Mouse (Mus musculus): ENCODE measurements at regions not wholly inside any gene's neighbourhood (a gene's known extent, or its start where the extent isn't known, plus 50 kb on each side); places are given as distances from the start of the nearest gene placed in this dataset.

DNA sequence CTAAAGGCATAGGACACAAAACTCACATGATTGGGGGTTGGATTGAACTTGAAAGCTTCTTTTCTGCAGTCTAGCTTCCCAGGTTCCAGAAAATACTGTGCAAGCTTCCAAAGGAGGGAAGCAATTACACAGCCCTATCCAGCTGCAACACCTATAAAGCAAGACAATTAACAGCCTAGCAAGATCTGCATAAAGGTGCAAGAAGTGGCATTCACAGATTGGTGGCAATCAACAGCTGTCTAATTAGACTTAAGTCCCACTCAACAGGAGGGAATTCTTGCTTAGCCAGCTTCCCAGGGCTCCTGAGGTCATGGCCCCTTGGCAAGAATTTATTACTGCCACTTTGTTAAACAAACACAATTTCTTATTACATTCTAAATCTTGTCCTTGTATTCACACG lies 511.9 kb downstream of the Kcnj2 start:
- DNase-seq (ENCODE audit: low spot score): no peak

DNA sequence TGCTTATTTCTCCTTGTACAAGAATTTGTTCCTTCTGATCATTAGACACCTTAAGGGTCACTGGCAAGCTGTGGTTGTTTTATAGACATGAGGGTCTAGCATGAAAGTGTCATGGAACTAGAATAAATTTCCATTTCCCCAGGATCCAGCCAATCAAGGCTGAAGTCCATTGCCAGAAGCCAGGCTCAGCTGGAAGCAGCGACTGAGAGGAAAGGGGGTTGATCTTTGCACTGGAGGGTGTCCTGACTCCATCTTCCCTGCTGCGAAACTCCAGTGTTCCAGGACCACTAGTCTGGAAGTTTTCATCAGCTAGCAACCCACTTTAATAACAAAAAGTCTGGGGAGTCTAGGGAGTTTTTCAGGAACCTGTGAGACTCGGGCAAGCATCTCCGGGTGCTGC lies 517.0 kb downstream of the Kcnj2 start:
- no peak for DNase-seq (ENCODE audit: low spot score)

DNA sequence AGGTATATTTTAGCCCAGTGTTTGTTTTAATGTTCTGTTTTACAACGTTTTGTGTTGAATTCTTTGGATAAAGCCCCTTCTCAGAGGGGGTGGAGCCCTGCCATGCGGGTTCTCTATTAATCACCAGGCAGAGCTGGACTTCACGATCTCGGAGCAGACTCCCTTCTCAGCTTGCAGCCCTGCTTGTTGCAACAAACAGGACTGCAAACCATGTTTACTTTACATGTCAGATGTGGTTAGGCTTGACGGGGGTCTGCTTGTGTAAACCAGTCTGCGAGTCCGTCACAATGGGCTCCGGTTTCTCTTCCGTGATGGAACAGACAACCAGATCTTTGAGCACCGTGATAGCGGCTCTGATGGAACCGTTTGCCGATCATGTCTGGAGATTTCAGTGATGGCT lies 517.6 kb downstream of the Kcnj2 start:
- no peak for DNase-seq (ENCODE audit: low spot score)

DNA sequence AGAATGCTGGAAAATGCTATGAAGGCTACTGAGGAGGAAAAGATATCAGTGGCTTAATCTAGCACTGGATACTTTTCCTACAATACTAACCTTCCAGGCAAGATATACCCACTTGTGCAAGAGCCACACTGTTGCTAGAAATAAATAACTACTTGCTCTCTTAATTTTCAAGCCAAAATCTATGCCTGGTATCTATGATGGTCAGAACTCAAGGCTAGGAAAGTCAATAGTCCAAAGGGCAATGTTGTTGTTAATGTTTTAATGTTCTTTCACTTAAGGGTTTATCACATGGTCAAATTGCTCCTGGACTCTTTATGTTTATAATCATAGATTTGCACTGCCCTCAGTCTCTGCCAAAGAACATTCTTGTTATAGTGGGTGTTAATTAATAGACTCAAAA lies 533.5 kb downstream of the Kcnj2 start:
- no peak for DNase-seq (ENCODE audit: low spot score)

DNA sequence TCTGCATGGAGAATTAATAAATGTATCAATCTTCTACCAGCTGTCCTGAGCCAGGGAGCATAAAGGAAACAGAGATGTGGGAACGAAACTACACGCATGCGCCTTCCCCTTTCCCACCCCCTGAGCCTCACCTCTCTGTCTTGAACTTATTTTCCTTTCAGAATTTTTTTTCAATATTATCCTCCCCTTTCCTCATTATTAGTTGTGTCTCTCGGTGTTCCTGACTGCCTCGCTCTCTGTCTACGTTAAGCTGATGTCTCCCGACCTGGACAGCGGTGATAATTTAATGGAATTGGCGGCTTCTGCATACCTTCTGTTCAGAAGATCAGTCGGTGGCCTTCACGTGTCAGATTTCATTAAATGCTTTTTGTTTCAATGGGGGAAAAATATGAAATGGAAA lies 539.2 kb downstream of the Kcnj2 start:
- no peak for DNase-seq (ENCODE audit: low spot score)

DNA sequence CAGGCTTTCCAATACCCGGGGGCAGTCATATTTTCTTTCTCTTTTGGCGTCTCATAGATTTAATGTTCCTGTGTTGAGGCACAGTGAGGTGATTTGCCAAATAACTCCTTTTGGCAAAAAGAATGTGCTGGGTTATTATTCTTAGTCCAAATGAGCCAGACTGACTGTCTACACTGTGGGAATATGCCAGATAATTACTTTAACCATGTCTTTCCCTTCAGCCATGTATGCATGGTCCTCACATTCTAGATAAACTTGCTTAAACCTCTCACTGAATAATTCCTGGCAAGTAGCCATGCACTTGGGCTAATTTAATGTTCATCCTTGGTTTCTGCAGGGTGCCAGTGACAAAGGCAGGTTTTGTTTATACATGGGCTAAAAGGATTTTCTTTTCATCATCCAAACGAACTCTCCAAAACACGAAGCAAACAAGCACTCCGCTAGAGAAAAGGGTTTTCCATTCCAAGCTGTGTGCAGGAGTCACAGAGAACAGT lies 544.6 kb downstream of the Kcnj2 start:
- DNase-seq (ENCODE audit: low spot score): no peak

DNA sequence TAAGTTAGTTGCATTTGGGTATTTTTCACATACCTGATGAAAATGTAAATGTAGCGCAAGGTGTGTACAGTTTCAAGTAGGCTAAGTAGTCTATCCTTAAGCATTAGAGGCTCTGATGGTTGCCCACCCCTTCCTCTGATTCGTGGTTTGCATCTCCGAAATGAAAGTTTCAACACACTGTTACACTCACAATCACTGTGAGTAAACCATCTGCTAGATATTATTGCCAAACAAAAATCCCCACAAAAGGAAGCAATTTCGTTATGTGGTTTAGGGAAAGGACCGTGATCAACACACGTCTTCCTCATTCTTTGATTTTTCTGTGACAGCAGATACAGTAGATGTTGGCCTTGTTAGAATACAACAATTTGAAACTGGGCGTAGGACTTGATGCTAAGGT lies 577.6 kb downstream of the Kcnj2 start:
- DNase-seq (ENCODE audit: low spot score): no peak

DNA sequence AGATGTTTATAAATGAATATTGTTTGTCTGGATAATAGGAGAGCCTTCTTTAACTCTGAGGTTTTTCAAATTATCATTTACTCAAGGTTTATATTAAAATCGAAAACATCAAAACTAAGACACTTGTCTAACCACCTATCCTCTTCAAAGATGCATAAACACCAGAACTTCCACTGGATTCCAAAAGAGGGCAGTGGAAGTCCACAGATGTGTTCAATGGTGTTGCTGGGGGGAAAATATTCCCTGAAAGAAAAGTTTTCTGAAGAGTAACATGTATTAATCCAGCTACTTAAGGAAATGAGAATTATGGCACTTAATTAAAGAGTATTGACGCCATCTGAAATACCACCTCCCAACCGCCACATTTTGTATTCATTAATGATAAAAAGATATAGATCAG lies 586.9 kb downstream of the Kcnj2 start:
- peak; percentile 16 for DNase-seq (ENCODE audit: low spot score)

DNA sequence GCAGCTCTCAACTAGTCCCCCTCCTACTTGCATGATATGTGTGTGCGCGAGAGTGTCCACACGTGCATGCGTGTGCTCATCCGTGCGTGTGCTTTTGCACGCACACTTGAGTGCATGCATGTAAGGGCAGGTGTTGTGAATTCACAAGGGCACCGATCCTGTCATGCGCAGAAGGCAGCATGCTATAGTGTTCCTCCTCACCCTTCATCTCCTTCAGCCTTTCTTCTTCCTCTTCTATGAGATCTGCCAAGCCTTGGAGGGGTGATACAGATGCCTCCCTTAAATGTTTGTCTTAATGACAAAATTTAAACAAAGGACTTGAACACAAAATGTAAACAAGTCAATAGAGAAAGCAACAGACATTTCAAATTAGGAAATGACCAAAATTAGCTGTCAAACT lies 591.8 kb downstream of the Kcnj2 start:
- no peak for DNase-seq (ENCODE audit: low spot score)

DNA sequence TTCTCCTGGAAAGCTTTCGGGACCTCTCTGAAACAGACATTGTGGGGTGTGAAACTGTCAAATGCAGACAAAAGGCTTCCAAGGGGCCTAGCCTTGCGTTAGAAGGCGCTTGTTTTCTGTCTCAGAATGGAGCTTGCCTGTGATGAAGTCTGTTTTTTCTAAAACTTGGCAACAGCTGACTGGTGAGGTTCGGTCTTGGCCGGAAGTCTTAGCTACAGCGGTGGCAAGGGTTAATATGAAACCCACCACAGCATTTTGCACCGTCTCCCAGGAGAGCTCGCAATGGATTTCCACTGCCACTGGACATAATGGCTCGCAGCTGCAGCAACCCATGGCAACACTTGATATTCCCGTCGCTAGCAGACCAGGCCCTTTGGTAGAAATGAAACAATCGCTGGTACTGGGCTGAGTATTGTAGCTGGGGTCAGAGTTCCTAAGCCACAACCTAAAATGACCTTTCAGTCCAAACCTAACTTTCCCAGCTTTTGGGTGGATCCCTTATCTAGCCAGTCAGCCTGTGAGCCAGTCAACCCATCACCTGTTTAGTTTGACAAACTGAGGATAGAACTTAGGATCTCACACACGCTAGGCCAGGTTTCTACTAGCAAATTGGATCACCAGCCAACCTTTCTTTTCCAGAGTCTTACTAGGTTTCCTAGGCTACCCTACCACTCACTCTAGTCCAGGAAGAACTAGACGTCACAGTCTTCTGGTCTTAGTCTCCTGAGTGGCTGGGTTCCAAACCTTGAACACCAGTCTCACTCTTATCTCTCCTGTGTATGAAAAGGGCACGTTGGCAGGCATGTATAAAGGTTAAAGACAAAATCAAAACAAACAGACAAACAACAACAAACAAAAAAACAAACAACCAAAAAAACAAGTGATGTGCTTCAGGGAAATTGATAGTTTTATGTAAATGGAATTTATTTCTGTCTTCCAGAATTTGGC lies 592.7 kb downstream of the Kcnj2 start:
- DNase-seq (ENCODE audit: low spot score): no peak

DNA sequence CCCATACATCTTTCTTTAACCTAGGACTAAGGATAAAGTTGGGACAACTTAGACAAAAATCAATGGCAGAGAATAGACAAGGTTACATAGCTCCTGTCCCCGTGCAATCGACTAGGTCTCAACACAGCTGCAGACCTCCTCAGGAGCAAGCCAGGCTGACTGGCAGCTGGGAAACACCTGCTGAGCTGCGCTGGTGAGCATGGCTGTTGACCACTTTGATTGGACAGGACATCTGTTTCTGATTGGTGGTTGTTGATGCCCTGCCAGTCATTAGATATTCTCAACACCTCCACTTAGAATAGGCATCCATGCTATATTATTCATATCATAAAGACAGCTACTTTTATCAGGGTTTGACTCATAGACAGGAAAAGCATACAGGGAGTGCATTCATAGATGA lies 597.3 kb downstream of the Kcnj2 start:
- no peak for DNase-seq (ENCODE audit: low spot score)

DNA sequence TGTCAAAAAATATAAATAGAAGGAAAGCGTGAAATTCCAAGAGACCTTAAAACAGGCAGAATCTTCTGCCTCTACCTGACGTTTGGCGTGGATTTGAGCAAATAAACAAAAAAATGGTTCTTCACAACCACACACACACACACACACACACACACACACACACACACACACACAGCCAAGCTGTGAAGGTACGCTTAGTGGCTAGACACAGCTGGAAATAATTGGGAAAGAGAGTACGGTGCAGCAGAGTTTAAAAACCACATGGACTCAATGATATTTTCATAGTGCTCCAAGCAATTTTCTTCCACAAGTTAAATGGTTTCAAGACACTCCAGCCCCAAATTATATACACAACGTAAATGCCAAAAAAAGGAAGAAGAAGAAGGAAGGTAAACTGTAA lies 600.4 kb downstream of the Kcnj2 start:
- DNase-seq (ENCODE audit: low spot score): no peak

DNA sequence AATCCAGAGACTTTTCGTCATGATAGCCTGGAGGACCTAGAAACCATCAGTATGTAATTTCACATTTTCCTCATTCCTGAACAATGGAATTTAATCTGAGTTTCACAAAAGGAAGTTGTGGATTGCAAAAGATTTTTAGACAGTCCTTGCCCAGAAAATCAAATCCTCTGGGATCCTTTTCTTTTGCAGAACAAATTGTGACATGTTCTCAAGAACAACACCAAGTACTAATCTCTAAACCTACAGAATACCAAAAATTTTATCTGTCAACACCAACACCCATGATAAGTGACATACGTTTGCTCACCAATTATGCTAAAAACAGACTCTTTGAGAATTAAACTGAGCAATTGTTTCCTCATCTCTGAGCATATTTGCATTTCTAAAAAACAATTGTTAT lies 605.9 kb downstream of the Kcnj2 start:
- DNase-seq (ENCODE audit: low spot score): peak; percentile 7

DNA sequence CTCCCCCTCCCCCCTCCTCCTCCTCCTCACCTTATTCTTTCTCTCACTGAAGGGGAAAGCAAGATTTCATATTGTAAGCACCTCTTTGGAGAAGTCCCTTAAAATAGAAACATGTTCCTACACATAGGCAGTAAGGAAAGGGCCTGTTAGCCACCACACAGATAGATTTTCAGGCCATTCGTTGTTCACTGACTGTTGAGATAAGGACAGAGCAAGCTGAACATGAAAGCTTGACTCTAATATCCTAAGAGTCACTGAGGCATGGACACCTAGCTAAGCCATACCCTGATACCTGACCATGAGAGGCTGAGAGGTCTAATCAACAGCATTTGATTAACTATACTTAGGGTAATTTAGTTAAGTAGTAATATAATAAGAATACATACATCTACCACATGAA lies 609.7 kb downstream of the Kcnj2 start:
- no peak for DNase-seq (ENCODE audit: low spot score)

DNA sequence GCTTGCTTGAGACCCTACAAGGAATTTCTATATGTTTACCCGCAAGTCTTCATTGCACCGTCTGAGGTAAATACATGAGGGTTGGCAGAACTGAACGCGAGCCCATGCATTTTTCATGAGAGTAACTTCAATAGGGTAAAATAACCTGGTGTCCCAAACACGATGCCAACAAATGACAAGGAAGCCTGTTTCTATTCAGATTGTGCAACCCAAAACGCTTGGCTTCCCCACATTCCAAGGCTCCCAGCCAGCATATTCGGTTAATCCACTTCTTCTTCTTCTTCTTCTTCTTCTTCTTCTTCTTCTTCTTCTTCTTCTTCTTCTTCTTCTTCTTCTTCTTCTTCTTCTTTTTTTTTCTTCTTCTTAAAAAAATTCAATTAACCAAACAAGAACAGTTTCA lies 616.4 kb downstream of the Kcnj2 start:
- DNase-seq (ENCODE audit: low spot score): no peak

DNA sequence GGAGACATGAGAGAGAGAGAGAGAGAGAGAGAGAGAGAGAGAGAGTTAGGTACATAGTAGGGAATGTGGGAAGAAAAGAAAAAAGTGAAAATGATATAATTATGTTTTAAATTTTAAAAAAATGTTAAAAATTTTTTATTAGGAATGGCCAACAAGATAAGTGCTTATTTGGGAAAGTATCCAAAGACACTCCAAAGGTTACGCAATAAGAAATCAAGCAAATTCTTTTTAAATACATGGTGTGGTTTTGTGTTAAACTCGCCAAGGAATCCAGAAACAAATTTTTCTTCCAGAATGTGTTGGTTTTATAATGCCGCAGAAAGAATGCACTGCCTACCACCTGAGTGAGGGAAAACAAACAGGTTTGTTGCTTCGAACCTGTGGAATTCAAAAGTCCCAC lies 617.9 kb downstream of the Kcnj2 start:
- DNase-seq (ENCODE audit: low spot score): no peak

DNA sequence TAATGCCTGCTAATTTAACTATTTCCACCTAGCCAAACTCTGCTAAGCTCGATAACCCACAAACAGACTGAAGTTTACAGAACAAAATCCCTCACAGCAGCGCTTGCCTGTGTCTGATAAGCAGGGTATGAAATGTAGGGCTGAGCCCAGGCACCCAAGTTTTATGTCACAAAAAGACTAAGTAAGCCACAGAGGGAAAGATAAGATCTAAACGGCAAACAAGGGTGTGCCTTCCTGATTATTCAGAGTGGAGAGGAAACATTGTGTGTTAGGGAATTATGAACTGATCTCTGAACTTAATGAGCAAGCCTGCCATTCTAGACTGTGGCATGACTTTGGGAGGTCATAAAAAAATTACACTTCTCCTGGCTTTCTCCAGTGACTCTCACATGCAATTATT lies 621.8 kb downstream of the Kcnj2 start:
- DNase-seq (ENCODE audit: low spot score): peak; percentile 71

DNA sequence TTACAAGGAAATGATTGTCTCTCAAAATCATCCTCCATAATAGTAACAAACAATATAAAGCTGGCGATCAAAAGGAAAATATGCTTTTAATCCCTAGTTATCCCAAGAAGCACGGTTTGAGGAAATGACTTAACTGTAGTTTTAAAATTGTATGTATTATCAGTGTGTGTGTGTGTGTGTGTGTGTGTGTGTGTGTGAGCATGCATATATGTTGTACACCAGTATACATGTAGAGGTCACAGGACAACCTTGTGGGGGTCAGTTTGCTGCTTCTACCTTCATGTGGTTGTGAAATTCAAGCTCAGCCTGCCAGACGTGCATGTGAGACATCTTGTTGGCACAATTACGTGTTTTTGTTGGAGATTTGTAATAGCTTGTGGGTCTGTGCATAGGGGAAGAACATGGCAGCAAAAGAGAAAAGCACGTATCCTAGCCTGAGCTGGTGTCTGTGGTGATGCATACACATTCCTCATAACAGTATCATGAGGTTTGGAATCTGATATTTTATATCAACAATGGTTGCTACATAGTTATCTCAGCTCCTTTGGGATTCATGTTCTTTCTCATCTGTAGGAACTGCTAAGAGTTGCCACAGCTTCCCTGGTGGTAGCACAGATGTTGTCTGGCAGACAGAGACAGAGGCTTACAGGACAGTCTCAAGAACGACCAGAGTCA lies 622.4 kb downstream of the Kcnj2 start:
- peak; percentile 10 for DNase-seq (ENCODE audit: low spot score)

DNA sequence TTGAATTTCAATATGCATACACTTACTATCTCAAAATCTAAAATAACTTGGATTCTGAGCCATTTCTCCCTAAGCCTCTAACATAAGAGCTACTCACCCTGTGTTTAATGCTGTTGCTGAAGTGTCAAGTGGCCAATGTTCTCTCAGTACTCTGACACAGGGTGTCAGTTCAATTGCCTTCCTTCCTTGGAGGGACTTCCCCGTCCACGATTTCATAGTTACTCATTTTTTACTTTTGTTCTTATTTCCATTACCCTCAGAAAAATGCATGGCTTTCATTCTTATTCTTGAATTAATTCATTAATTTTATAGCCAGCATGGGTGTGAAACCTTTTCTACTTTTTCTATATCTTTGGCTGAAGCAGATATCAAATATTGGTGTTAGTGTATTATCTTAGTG lies 623.9 kb downstream of the Kcnj2 start:
- DNase-seq (ENCODE audit: low spot score): no peak

DNA sequence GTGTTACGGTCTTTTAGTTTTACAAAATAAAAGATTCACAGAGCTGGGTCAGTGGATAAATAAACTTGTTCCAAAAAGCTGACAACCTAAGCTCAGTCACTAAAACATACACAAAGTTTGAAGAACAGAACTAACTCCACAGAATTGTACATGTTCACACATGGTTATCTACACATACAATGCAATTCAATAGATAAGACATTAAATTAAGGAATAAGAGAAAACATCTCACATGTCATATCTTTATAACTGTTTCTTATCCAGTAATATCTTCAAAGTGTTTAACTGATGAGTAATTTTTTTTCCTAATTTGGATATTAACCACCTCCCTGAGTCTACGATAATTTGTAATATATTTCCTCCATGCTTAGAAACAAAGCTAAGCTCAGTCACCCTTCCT lies 625.5 kb downstream of the Kcnj2 start:
- no peak for DNase-seq (ENCODE audit: low spot score)

DNA sequence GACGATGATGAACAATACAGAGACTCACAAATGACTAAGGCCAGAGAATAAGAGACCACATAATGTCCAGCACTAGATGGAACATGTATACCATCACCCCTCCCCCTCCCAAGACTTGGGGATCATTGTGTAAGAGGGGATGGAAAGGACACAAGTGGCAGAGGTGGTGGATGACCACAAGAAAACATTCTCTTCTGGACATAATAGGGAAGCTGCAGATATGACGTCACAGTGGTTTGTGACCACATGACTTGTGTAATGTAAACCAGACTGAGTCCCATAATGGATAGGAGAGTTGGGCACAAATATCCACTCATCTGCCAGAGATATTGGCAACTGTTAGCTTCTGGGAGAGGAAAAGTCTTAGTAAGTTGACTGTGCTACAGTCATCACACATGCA lies 630.7 kb downstream of the Kcnj2 start:
- no peak for DNase-seq (ENCODE audit: low spot score)

DNA sequence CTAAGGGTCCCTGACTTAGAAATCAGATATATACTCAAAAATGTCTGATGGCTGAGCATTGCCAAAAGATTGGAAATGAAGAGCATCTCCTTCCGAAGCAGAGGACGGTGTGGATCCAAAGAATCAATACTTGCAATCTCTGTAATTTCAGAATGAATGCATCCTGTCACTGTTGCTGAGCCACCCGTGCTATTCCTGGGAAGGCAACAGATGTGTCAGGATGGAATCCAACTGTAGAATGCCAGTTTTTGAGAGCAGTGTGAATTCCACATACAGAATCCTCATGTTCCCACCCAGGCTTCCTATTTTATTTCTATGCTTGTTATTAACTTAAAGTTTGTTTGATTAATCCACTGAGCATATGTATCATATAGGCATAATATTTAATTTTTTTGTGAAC lies 633.9 kb downstream of the Kcnj2 start:
- DNase-seq (ENCODE audit: low spot score): no peak

DNA sequence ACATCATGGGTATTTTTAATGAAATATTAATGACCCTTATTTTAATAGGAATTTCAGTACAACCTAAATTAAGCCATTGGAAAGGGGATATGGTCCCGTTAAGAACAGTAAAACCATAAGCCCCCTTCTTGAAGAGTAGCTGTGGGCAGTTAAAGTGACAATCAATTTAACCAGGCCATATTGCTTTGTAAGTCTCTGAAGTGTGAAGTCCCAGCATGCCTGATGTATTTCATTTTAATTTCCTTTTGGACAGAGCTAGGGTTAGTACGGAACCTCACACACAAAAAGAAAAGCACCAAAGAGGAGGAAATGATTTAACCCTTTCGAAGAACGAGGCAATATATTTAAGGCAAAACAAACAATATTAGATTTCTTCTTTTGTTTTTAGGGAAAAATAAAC lies 640.9 kb downstream of the Kcnj2 start:
- DNase-seq (ENCODE audit: low spot score): no peak

DNA sequence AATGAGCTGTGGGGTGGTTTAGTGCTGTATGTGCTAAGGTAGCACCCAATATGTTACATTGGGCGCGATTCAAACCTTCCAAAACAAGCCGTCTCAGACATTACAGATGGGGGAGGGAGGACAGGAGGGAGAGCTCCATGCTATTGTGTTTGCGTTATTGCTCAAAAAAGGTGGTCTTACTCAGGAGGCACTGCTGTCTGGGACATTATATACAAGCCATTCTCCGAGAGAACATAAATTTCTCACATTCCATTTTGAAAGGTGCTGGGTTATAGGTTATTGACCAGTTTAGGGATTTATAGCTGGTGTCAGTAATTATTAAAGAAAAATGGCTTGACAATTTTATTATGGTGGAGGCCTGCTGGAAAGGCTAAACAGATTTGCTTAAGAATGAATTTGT lies 649.4 kb downstream of the Kcnj2 start:
- no peak for DNase-seq (ENCODE audit: low spot score)

Data from c-Kit-positive CD71-positive TER-119-positive erythroid progenitor cells, embryonic 14.5 days (primary cell).